Mouse (Mus musculus) yolk sac, embryonic 10.5 days (tissue): ENCODE results near the gene Nrm.
A peak's percentile ranks its signal among the peaks of the same experiment; 100 is the strongest.
"Not testable (repeated sequence)": the region's sequence is repeated elsewhere in the genome, so short reads cannot be mapped to it uniquely, and the experiment has no call there.

Source experiments
- DNase-seq: peaks from one replicate; pipeline ENCODE4 v3.0.0-alpha.2; 2017; ENCODE audit warnings: low spot score

Nrm gene

DNA sequence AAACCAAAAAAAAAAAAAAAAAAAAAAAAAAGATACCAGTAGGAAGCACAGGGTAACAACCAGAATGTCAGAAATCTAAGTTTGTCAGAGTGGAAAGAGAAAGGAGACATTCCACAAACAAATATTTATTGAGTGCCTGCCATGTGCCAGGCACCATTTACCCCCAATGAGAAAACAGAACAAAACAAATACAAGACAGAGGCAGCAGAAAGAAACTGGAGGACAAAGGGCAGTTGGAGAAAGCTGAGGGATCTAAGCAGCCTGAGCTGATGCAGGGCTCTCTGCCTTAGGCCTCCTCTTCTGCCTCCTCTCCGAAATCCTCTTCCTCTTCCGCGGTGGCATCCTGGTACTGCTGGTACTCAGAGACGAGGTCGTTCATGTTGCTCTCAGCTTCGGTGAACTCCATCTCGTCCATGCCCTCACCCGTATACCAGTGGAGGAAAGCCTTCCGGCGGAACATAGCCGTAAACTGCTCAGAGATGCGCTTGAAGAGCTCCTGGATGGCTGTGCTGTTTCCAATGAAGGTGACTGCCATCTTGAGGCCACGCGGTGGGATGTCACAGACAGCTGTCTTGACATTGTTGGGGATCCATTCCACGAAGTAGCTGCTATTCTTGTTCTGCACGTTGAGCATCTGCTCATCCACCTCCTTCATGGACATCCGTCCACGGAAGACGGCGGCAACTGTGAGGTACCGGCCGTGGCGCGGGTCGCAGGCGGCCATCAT, 26.3 kb upstream of the Nrm start:
- no peak for DNase-seq

DNA sequence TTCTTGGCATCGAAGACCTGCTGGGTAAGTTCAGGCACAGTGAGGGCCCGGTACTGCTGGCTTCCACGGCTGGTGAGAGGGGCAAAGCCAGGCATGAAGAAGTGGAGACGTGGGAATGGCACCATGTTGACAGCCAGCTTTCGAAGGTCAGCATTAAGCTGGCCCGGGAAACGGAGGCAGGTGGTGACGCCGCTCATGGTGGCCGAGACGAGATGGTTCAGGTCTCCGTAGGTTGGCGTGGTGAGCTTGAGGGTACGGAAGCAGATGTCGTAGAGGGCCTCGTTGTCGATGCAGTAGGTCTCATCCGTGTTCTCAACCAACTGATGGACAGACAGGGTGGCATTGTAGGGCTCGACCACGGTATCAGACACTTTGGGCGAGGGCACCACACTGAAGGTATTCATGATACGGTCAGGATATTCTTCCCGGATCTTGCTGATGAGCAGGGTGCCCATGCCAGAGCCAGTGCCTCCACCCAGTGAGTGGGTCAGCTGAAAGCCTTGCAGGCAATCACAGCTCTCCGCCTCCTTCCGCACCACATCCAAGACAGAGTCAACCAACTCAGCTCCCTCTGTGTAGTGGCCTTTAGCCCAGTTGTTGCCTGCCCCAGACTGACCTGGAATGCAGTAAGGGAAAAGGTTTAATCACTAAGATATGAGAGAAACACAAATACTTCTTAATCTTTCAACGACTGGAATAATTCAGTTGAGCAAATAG, 25.5 kb upstream of the Nrm start:
- no peak for DNase-seq

DNA sequence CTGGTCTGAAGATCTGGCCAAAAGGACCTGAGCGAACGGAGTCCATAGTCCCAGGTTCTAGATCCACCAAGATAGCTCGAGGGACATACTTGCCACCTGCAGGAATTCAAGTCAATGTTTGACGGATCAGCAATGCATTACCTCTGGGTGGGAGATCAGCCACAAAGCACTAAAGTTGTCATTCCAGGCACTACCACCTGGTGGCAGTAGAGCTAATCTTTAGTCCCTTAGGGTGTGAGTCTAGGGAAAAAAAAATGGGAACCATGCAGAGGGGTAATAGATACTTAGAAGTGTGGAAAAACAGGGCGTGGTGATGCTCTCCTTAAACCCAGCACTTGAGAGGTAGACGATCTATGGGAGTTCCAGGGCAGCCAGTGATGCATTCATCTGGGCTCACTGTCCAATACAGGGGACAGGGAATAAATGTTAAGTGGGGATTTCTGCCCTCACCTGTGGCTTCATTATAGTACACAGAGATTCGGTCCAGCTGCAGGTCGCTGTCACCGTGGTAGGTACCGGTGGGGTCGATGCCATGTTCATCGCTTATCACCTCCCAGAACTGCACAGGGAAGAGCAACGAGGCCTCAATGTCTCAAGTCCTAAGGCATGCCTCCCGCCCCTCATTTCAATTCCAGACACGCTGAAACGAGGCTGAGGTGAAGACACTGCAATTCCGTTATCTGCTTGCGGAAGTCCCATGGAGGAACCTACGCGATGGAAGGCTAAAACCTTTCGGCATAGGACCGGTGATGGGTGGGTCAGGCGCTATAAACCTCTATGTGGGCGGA, 24.7 kb upstream of the Nrm start:
- peak; percentile 82 for DNase-seq

DNA sequence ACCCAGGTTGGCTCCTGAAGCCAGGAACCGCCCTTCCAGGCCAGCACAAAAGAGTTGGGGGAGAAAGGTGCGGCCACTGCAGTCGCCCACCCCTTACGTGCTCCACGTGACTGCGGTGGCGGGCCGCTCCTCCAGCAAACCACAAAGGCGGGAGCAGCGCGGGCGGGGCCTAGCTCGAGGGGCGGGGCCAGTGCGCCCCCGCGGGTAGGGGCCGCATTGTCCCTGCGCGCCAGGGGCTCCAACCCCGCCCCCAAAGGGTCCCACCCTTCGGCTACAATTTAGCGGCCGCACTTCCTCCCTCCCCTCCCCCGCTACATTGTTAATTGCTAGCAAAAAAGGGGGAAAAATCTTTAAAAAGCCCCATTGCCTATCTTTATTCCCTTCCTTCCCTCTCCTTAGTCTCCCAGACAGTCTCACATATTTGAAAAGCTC, 24.1 kb upstream of the Nrm start:
- peak; percentile 94 for DNase-seq

DNA sequence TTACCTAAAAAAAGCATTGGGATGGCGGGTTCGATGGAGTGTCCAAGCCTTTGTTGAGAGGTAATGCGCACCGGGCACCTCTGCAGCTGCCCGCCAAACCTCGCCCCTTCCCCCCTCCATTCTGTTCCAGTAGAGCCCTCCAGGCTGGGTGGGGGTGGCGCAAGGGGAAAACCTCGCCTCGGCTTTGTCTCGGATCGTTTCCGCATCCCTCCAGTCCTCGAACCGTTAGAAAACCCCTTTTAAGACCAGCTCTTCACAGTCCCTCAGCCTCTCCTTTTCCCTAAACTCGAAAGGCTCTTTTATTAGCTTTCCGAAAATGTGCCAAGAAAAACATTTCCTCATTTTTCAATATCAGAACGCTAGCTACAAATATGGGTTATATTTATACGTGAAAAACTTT, 23.6 kb upstream of the Nrm start:
- DNase-seq, result no peak

DNA sequence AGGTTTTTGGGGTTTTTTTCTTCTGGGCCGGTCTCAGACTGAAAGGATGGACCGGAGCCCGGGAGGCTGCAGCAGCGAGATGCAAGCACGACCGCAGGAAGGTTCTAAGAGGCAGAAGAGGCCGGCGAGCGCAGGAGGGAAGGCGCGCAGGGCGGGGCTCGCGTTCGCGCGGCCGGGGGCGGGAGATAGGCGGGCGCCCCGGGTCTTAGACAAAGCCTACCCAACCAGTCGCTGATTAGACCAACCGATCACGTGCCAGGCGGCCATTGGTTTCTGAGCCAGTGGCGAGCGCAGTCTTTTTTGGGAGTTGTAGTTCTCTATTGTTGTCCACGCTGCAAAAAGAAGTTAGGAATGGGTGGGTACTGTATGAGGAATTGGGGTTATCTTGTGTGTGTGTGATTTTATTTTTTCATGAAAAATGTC, 23.0 kb upstream of the Nrm start, which contains the start of gene Tubb5:
Gene Tubb5, minus strand, starts transcription at position 185 of the 423 bp plus-strand sequence.
- DNase-seq, result peak; percentile 97

DNA sequence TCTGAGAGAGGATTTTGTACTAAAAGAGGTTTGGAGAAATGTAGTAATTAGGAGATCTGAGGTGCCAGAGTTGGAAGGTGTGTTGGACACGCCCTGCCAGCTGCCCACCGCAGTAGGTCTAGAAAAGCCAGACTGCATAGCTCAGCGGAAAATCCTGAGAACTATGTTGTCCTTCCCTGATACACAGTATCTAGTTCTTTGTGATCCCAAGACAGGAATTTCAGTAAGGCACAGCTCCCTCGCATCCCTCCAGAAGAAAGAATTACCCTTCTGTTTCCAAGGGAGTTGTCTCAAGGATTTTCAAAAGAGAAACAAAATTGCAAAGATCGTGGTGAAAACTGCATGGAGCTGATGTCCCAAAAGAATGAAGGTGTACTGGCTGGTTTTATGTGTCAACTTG, 22.5 kb upstream of the Nrm start:
- DNase-seq, result peak; percentile 17

DNA sequence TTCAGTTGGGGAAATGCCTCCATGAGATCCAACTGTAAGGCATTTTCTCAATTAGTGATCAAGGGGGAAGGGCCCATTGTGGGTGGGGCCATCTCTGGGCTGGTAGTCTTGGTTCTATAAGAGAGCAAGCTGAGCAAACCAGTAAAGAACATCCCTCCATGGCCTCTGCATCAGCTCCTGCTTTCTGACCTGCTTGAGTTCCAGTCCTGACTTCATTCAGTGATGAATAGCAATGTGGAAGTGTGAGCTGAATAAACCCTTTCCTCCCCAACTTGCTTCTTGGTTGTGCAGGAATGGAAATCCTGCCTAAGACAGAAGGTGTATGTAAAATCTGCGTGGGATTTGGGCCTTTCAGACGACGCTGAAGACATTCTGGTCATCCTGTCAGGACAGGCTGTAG, 22.1 kb upstream of the Nrm start:
- not testable (repeated sequence) for DNase-seq

DNA sequence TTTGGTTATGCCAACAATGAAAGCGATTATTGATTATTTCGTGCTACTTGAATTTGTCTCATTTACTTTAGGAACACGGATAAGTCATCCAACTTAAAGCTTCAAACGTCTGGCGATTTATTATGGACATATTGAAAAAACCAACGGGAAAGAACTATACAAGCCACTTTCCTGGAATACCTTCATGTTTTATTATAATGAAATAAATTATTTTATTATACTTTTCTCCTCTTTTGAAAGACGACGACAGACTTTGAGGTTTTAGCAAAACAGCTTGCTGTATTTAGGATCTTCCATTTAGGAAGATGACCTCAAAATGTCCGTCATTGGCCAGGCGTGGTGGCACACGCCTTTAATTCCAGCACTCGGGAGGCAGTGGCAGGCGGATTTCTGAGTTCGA, 20.6 kb upstream of the Nrm start:
- DNase-seq, result no peak

DNA sequence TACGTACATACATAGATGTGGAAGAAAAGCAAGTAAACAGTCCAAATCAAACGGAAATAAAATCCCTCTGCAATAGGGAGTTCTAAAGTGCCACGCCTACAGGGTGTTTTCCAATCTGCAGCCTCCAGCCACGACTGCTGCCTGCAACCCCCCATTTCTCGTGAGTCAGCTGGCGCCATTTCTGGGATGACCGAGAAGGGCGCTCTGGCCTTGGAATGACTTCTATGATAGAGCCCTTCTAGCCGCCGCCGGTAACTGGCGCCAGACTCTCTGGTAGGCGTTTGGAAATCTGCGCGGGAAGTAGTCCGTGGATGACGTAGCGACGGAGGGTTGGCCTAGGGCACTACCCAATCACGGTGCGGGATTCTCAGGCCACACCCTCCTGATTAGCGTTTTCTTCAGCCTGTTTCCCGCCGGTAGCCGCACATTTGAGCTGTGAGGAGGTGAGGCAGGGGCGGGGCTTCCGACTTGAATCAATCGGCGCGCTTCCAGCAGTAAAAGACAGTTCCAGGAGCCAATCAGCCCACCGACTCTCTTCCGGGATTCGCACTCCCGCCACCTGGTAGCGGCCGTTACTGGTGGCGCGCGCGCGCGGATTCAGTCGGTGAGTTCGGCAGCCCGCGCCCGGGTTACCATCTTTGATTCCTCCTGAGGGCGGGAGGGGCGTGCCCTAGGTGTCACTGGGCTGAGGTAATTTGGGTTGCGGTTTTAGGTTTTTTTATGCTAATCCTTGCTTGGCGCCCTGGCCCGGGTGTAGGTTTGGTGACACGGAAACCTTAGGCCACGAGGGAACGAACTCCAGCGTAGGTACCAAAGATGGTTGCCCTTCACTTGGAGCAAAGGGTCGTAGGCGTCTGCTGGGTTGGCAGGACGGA, 19.8 kb upstream of the Nrm start, which contains the start of gene Mdc1:
Gene Mdc1, plus strand, starts transcription at position 440 of the 875 bp plus-strand sequence.
- peak; percentile 100 for DNase-seq

DNA sequence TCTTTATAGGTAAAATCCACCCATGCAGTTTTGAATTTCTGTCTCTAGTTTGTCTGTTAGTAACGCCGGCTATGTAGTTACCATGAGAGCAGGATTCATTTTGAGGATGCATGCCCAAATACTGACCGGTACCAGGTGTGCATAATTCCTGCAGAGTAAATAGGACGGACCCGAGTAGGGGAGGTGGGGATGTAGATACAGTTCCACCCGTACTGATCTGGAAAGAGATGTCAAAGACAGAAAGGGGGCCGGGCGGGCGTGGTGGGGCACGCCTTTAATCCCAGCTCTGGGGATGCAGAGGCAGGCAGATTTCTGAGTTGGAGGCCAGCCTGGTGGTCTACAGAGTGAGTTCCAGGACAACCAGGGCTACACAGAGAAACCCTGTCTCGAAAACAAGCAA, 19.1 kb upstream of the Nrm start:
- DNase-seq, result peak; percentile 14

DNA sequence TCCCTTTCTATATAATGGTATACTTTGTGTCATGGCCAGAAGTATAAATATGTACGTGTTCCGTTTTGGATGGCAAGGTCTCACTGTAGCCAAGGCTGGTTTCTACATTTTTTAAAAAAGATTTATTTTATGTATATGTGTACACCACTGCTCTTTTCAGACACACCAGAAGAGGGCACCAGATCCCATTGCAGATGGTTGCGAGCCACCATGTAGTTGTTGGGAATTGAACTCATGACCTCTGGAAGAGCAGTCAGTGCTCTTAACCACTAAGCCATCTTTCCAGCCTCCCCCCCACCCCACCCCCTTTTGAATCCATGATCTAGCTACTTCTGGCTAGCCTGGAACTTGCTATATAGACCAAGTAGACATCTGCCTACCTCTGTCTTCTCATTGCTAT, 17.6 kb upstream of the Nrm start:
- no peak for DNase-seq

DNA sequence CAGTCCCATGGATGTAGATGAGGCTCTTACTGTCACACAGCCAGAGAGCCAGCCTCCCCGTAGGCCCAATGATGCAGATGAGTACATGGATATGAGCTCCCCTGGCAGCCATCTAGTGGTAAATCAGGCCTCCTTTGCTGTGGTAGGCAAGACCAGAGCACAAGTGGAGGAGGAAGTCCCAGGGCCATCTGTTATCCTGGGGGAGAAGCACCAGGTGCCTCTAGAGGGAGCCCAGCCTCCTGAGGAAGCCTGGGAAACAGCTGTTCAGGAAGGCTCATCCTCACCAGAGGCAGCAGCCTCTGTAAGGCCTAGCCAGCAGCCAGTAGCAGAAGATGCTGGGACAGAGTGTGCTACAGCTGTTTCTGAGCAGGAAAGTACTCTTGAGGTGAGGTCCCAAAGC, 13.0 kb upstream of the Nrm start:
- DNase-seq, result no peak

DNA sequence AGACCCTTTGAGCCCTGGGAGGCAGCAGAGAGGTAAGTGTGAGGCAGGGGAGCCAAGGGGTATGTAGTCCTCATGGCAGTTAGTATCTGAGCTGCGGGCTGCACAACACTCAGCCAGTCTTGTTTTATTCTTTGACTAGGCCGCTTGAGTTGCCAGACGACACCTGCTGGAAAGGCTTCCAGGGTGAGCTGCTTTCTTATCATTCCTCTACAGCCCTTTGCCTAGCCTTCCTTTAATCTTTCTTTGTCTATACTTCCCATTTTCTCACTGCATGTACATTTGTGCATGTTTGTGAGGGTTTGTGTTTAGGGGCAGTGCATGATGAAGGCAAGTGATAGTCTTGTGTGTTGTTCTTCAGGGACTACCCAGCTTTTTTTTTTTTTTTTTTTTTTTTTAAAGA, 10.1 kb upstream of the Nrm start:
- DNase-seq, result no peak

DNA sequence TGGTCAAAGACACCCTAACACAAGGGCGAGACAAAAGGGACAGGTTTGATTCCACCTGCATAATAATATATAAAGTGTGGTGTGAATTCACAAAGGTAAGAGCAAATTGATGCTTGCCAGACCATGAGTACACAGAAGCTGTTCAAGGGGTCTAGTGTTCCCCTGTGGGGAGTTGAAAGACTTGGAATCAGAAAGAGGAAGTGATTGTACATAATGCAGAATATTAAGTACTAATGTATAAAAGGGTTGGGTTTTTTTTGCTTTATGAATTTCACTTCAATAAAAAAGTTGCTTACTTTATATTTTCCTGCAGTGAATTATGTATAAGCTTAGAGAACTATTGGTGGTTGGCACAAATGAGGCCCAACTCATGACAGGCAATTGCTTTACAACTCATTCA, 1.7 kb upstream of the Nrm start:
- no peak for DNase-seq

DNA sequence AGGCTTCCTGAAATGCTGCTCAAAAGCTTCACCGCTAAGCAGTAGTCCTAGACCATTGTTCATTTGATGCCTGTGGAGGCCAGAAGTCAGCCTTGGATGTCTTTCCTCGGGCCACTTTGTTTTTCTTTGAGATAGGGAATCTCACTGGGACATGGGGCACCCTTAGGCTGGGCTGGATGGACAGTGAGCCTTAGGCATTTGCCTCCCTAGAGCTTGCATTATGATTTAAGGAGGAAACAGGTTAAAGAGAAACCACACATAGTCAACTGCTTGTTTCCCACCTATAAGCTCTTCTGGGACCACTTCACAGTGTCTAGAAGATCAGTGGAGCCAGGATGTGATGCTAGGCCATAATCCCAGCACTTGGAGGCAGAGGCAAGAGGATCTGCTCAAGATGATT, 1.3 kb upstream of the Nrm start:
- DNase-seq, result no peak

DNA sequence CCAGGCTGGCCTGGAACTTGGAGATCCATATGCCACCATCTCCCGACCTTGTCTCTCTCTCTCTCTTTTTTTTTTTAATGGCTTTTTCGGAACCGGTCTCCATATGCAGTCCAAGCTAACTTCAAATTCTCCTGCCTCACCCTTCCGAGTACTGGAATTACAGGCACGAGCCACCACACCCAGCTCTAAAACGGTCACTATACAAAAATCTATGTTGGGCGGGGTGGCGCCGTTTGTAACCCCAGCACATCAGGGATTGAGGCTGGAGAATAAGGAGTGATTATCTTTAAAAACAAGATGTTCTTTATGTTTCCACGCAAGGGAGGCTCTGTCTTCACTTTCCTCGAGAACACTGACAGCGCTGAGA, 304 bp upstream of the Nrm start:
- no peak for DNase-seq

DNA sequence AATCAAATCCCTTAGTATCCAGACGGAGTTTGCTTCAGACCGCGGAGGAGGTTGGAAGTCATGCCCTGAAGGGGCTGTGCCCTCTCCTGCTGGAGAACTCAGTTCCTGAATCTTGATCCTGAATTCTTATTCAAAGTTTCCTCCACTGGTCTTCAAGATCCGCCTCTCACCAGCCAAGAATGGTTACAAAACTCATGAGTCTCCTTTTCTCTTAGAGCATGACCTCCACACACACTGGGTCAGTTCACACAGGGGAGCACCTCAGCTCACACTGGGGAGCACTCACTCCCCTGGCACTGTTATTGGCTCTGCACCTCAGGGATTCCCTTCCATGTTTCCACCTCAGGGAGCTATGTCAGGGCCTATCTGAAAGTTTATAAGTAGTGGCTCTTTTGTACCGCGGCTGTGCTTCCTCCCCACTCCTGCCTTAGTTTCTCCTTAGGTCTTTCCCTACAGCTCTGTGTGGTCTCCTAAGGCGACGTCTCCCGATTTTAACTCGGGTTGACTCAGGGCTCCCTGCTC, 3.8 kb downstream of the Nrm start:
- no peak for DNase-seq

DNA sequence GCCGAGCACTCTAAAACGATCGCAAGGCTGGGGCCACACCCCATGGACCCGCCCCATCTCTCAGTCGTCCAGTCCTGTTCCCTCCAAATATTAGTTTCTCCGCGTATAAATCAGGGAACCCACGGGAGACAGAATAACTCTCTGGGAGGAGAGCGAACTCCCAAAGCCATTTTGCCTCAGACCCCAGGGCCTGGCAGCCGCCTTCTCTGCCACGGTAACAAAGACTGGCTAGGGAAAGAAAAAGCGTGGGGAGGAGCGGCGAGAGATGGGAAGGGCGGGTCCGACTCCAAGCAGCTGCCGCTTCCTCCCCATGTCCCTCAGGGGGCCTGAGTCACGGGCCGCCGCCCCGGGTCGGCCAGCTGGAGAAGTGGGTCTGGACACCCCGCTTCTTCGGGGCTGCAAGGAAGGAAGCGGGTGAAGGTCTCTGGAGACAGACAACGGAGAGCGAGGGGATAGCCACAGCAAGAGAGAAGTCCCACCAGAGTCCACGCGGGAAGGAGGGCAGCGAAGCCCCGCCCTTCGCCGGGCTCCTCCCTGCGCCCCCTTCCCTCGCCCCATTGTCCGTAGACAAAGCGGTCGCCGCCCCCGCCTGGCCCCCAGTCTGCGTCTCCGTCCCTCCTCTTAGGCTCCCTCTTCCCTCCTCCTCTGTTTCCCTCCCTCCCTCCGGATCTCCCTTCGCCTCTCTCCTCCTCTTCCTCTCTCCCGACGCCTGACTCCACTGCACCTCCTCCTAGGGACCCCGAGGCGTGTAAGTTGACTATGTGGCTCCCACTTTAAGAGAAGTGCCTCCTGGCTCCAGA, 4.6 kb downstream of the Nrm start, which contains the start of gene Ppp1r18:
Gene Ppp1r18, plus strand, starts transcription at position 113 of the 800 bp plus-strand sequence.
- peak; percentile 80 for DNase-seq

DNA sequence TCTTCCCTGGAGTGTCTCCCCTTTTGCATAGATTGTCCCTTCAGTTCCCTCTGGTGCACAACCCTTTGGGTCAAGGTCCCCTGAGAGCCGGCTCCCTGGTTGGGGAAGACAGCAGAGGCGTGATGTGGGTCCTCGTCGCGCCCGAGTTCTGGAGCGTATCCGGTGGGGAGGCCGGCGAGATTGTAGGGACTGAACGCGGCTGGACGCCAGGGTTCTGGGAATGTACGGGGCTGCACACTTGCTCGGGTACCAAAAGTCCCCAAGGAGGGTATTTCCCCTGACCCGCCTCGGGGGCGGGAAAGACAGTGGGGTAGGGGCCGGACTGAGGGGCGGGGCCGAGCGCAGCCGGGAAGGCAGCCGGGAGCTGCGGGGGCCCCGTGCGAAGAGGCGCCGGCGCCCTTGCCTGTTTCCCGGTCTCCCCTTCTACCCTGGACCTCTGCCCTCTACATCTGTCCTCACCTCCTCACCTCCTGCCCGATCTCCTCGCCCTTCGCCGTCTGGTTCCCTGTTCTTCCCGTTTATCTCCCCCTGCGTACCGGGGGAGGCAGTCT, 5.2 kb downstream of the Nrm start:
- DNase-seq, result no peak
